Mouse (Mus musculus): ENCODE data around the gene Ctnnal1. TPM values are rescaled to one million over a fixed set of nuclear protein-coding genes. Genes with fewer than 3 reads are reported as not detected.
"Not testable (repeated sequence)": the region's sequence is repeated elsewhere in the genome, so short reads cannot be mapped to it uniquely, and the experiment has no call there.

The Ctnnal1 gene
- 10 to 100 TPM; 16.7 to 24.6 TPM for total RNA-seq (2021)
- polyA plus RNA-seq (2012; rRNA removed): 3.1 and 7.5 TPM in 2 replicates
- long read RNA-seq, transcript Ctnnal1-201 (19 exons, 3,664 nt): major isoform, 15 of 17 reads
- long read RNA-seq, partial matches to known transcripts: 1 of 17 reads
- long read RNA-seq, other reads (novel, unspliced or antisense): 1 of 17 reads

- DNase-seq: peak; percentile 97
Observed at GRCm38 (mm10) chr4:56865003-56865511, at the start of gene Ctnnal1. TSS of gene Ctnnal1 (minus strand) at chr4:56865188.

DNA sequence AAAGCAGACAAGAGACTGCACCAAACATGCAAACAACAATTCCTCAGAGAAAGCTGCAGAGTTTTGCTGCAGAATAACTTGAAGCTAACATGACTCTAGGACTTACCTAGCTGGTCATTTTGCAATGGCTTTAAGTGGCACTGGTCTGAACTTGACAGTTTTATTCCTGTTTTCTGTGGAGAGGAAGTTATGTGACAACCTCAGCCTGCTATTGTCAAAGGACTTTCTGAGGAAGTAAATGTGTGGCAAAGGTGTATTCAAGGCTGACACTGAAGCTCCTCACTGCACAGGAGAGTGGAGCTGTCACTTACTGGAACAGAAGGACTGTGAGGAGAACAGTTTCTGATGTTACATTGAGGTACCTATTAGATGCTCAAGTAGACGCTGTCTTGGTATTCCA is 49.8 kb upstream of the Ctnnal1 start:
- DNase-seq: no peak

DNA sequence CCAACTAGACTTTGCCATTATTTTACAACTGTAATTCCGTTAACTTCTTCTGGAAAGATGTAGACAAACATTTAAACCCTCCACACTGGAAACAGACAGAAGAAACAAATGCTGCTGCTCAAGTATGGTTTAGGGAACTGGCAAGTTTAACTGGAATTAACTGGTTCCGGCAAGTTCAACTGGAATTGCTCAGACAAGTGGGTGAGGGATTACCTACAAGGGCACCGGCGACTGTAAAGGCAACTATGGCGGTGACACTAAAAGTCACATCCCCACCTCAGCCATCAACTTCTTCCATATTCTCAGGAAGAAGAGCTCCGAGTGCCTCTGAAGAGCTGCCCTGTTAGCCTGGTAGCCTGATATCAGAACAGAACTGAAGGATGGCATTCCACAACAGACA is 49.4 kb upstream of the Ctnnal1 start:
- DNase-seq: no peak

DNA sequence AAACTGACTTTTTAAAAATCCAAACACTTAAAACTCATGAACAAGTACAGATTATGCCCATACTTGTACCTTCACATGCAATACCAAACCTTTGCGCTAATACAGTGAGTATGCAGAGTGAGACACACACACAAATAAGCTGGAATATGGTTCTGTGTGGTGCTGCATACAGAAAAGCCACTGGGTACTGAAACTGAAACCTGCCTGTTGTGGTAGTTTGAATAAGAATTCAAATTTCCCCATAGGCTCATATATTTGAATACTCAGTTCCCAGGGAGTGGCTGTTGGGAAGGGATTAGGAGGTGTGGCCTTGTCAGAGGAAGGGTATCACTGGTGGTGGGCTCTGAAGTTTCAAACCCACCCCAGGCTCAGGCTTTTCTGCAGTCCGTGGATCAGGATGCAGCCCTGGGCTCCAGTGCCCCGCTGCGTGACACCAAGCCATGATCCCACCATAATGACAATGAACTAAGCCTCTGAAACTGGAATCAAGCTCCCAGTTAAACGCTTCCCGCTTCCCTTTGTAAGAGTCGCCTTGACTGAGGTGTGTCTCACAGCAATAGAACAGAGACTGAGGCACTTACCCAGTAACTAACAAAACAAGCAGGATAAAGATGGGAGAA is 47.5 kb upstream of the Ctnnal1 start:
- DNase-seq: no peak

DNA sequence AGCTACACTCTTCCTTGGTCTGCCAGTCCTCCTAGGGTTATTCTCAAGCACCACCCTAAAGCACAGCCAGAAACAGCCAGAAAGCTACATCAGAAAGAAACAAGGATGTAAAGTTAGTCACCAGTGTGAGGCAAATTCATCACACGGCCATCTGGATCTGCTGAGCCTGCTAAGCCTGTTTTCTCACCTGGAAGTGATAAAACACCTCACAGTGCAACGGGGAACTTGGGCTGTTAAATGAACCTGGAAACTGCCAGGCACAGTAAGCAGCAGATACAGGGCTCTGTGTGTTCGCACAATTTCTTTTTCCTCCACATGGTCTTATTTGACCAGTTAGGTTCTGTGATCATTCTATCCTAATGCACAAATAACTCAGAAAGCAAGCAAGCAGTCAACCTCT is 44.6 kb upstream of the Ctnnal1 start:
- DNase-seq: no peak

GRCm38 (mm10) chr4:56907671-56908070 is 42.7 kb upstream of the Ctnnal1 start:
- no peak for DNase-seq

DNA sequence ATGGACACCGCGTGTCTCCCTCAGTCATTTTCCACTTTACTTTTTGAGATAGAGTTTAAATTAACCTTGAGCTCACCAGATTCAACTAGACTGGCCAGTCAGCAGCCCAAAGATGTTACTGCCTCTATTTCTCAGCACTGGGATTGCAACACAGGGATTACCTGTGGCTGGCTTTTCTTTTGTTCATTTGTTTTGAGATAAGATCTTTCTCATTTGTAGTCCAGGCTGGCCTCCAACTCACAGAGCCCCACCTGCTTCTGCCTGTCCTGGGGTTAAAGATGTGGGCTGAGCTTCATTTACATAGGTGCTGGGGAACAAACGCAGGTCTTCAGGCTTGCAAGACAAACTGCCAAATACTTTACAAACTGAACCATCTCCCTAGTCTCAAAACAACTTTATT is 41.9 kb upstream of the Ctnnal1 start:
- no peak for DNase-seq

- no peak for DNase-seq
Observed at GRCm38 (mm10) chr4:56905507-56905906, 40.5 kb upstream of the Ctnnal1 start.

DNA sequence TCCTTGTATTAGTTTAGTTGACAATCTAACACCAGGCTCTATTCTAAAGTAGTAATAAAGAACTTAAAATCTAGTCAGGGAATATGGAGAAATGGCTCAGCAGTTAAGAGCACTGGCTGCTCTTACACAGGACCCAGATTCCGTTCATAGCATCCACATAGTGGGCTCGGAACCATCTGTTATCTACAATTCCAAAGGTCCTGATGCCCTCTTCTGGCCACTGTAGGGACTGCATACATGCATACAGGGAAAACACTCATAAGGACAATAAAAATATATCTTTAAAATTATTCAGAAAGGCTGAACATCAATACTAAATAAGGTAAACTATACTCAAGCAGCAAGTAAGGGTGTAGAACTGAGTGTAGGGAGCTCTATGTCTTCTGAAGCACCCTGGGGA is 36.7 kb upstream of the Ctnnal1 start:
- no peak for DNase-seq

DNA sequence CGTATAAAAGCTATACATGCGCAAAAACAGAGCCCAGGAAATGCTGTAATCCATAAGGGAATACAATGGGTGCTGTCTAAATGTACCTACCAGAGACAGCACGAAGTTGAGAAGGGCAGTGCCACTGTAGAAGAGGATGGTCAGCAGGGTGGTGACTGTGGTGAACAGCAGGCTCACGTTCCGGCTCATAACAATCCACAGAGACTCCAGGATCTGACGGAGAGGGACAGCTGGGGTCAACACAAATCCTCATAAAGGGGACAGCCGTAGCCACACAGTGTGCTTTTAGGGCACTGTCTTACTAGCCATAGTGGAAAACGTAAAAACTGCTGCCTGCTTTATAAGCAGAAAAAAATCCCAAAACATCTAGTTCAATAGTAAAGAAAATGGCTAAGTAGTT is 34.2 kb upstream of the Ctnnal1 start:
- DNase-seq: no peak

DNA sequence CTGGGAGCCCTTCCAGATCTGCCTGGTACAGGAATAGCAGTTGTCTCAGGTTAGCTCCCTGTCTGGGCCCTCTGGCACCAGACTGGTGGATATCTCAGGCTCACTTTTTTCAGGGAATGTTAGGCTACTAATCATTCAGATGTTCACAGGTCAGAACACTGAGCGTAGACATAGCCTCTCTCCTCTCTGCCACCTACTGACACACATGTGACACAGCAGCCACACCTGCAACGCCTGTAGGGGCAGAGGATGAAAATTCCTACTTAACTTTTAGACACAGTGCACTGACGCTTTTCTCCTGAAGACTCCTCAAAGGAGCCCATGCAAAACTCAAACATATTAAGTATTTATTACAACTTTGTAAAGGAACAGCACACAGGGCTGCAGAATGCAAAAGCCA is 32.5 kb upstream of the Ctnnal1 start:
- DNase-seq: no peak

- no peak for DNase-seq
Observed at GRCm38 (mm10) chr4:56894196-56894595, 29.2 kb upstream of the Ctnnal1 start.

DNA sequence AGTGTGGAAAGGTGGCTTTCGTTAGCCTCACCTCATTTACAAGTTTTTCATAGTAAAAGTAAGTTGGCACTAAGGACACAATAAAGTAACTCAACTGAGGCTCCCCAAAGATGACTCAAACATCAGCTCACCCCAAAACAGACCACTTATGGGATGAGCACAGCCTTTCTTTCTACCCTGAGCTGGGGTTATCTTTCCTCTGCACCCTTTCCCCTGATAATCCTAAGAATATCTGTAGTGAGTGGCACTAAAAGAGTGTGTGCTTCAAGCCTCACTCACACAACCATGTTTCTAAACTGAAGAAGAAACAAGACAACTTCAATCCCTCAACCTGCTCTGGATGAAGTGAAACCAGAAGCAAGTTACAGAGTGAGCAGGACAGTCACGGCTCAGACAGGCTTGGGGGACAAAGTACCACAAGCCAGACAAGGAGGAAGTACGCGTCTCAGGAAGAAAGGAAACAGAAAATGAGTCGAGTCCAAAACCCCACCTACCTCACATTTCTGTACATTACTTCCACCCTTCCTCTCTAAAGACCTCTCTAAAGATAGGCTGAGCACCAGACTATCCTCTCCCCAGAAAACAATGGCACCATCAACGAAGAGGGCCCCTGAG is 27.6 kb upstream of the Ctnnal1 start:
- no peak for DNase-seq

DNA sequence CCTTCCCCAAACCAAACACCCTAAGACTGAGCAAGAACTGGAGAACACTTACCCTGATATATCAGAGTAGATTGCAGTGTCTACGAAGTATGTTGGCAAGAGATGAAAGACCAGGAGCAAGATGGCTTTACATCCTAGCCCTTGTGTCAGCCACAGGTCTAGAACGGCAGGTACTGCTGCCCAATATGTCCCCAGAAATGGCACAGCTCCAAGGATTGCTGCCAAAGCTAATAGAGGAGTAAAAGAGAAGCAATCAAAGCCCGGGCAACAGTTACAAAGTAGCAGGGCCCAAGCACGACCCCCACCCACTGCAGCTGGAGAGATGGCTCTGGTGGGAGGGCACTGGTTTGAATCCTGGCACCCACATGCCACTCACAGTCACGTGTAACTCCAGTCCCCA is 23.5 kb upstream of the Ctnnal1 start:
- DNase-seq: no peak

- DNase-seq: no peak
Observed at GRCm38 (mm10) chr4:56886286-56886979, 21.4 kb upstream of the Ctnnal1 start.

GRCm38 (mm10) chr4:56880036-56880703 is 15.2 kb upstream of the Ctnnal1 start:
- no peak for DNase-seq

GRCm38 (mm10) chr4:56878971-56879370 is 14.0 kb upstream of the Ctnnal1 start:
- no peak for DNase-seq

DNA sequence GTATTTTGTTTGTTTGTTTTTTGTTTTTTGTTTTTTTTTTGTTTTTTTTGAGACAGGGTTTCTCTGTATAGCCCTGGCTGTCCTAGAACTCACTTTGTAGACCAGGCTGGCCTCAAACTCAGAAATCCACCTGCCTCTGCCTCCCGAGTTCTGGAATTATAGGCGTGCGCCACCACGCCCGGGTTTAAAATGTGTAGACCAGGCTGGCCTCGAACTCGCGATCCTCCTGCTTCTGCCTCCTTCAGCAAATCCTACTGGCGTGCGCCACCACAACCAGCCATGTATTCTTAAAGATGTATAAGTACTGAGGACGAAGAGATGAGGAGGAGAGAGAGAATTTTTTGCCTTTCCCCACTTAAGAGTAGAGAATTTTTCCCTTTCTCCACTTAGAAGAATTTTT is 5.6 kb upstream of the Ctnnal1 start:
- DNase-seq: not testable (repeated sequence)

DNA sequence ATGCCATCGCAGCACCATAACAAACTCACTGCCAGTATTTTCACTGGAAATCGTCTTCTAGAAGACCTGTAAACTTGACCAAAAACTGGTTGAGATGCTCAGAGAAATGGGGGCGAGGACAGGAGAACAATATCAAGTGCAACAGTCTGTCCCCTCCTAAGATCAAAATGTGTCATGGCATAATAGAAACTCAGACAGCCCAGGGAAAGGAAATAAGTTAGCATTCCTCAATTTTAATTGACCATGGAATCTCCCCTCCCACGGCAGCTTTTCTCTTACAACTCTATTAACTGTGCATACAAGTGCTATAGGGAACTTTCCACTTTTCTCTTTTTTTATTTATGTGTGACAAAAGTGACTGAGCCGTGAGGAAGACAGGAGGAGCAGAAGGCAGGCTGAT is 2.8 kb upstream of the Ctnnal1 start:
- no peak for DNase-seq

DNA sequence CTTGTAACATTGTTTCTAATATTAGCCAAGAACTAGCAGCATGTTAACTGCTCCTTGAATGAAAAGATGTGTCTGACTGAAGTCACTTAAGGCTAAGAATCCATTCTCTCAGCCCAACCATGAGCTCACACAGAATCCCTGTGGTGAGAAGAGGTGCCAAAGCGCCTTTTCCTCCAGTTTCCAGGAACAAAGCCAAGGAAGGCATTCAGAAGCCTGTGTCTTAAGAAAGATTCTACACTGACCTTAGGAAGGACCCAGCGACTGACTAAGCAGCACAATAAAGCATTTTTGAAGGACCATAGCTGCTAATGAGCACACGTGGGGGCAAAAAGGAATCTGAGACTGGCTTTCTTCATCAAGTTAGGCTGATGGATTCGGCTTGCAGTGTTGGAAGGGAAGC is 983 bp upstream of the Ctnnal1 start:
- peak; percentile 24 for DNase-seq

GRCm38 (mm10) chr4:56864417-56865001 is 479 bp downstream of the Ctnnal1 start:
- peak; percentile 71 for DNase-seq

DNA sequence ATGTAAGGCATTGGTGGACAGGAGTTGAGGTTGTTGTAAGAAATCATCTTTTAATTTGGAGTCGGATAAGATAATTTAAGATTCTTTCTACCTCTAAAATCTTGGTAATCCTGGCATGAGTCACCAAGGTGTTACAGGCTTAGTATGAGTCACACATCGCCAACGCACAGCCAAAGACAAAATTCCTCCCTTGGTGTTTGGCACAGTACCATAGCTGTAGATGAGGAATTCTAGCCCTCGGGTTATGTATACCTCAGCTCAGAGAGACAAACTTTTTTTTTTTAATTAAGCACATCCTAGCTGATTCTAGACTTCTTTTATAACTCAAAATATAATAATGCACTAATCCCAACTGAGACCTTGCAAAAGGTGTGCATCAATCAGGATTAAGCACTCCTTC is 972 bp downstream of the Ctnnal1 start:
- peak; percentile 9 for DNase-seq
